Mouse (Mus musculus) bone marrow macrophage, adult 2 months (primary cell): ENCODE measurements around the gene Batf3.

Experiments used
- CTCF ChIP-seq: IDR thresholded peaks from 2 replicates; pipeline ENCODE4 v1.5.1; 2012; ENCODE audit warnings: low read depth, mild to moderate bottlenecking, low read length, moderate library complexity
- POLR2A ChIP-seq: IDR thresholded peaks from 2 replicates; pipeline ENCODE4 v1.6.1; 2012; ENCODE audit warnings: mild to moderate bottlenecking, low read depth, low read length, borderline replicate concordance

DNA sequence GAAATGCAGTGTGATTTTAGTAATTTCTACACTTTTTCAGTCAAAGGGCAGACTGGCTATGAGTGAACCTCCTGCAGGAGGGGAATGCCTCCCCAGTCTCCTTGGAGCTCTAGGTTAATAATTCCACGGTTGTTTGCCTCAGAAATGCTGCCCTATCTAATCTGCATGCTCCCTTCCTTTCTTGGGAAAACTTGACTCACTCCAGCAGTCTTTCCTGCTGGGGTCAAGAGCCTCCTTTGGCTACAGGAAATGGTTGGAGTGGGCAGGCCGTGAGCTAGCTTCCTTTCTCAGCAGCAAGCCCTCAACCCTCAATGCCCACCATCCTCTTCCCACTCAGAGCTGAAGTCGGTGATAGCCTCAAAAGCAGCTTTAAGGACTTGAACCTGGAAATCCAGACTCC, 56.7 kb downstream of the Batf3 start:
- TF ChIP-seq CTCF (no peak), POLR2A (no peak)
